Mouse (Mus musculus) CD4-positive, CD25-positive, alpha-beta regulatory T cell, adult 2 months (primary cell): ENCODE results near the gene Arhgap45.

ENCODE experiments used
- DNase-seq: peaks from one replicate; pipeline ENCODE4 v3.0.0-alpha.2; 2012; ENCODE audit warnings: low read depth, low spot score

Gene Arhgap45

DNA sequence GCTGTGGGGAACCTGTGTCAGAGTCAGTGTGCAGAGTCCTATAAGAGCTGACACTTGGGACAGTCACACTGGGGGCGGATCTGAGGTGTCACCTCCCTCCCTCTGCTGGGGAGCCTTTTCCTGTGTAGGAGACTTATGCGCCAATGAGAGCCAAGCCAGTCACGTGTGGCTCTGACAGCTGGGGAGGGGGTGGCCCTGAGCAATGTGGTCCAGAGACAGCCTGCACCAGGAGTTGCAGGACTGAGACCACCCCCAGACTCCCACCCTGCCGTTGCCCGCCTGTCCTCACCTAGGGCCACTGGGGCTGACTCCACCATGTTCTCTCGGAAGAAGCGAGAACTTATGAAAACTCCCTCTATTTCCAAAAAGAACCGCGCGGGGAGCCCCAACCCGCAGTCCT lies at the start of gene Arhgap45:
Gene Arhgap45, plus strand, starts transcription at position 143 of the 400 bp plus-strand sequence.
- peak; percentile 93 for DNase-seq

DNA sequence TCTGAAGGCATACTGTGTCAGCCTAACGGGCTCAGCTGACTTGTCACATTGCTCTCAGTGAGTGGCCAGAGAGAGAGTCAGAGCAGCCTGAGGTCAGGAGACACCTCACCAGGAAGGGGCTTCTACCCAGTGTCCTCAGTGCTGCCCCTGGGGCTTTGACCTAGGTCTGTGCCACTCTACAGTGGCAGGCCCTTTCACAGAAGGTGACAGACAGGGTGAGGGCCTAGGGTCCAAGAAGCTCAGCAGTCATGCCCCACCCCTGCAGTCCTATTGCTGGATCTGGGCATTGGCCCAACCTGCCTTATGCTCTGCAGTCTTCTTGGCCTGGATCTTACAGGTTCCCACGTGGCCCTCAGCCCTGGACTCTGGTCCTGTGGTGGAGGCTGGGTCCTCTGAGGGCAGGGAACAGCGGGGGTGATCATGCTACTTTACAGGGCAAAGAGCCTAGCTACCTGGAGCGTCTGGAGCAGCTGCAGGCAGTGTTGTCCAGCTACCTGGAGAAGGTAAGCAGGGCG lies 49.5 kb upstream of the Arhgap45 start:
- no peak for DNase-seq

DNA sequence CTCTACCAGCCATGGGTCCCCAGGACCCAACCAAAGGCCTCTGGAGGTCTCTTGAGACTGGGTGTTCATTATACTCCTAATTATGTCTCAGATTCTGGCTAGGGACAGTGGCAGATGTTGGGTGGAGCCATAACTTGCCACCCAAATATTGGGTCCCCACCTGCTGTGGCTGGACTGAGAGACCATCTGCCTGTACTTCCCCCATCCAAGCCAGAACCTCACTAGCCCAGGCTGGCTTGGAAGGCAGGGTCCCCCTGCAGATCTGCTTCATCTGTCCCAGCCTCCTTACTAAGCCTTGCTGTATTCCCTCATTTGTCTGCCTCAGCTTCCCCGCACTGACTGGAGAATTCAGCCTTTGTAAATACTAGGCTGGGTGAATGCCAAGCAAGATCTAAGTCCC lies 48.3 kb upstream of the Arhgap45 start:
- DNase-seq: no peak

DNA sequence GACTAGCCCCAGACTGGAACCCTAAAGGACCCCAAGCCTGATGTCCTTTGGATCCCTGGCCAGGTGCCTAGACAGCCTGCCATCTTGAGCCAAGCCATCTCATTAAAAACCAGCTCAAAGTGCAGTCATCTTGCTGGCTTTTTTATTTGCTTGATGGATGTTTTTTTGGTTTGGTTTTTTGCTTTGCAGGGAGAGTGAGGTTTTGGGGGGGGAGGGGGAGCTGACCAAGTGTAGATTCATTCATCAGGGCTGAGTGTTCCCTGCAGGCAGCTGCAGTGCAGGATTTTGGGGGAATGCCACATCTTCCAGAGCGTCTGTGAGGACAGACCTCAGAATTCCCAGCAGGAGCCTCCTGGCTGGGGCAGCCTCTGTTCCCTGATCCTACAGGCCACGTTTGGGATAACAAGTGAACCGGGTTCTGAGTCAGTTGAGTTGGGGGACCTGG lies 47.3 kb upstream of the Arhgap45 start:
- DNase-seq: no peak

DNA sequence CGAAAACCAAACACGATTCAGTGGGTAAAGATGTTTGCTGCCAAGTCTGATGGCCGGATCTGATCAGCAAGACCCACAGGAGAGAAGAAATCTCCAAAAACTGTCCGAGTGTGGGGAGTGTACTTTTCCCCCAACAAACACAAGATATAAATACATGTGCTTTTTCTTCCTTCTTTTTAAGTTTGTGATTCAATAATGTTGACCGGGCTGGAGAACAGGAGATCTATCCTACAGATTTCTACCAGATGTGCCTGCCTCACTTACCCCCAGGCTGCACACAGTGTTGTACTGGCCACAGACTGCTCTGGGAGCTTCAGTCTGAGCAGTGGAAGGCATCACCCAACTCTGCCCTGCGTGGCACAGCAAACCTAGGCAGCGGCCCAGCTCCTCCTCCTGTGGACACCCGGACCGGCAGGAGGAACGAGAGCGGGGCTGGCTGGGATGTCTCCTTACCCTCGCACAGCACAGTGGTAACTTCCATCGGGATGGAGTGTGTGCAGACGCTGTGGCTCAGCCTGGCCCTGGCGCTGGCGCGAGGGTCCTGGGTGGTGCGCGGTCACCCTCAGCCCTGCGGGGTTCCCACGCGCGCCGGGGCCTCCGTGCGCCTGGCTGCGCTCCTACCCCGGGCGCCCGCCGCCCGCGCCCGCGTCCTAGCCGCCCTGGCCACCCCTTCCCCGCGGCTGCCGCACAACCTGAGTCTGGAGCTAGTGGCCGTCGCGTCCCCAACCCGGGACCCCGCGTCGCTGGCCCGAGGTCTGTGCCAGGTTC lies 45.9 kb upstream of the Arhgap45 start, which contains the start of gene Grin3b:
Gene Grin3b, plus strand, starts transcription at position 301 of the 768 bp plus-strand sequence.
- no peak for DNase-seq

DNA sequence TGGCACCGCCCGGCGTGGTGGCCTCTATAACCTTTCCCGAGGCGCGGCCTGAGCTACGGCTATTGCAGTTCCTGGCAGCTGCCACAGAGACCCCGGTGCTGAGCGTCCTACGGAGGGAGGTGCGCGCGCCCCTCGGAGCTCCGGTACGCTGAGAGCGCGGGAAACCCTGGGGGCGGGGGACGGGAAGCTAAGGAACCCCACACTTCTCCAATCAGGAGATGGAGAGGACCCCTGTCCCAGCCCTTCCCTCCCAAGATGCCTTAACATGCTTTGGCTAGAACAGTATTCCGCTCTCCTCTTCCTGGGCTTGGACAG lies 45.3 kb upstream of the Arhgap45 start:
- no peak for DNase-seq

DNA sequence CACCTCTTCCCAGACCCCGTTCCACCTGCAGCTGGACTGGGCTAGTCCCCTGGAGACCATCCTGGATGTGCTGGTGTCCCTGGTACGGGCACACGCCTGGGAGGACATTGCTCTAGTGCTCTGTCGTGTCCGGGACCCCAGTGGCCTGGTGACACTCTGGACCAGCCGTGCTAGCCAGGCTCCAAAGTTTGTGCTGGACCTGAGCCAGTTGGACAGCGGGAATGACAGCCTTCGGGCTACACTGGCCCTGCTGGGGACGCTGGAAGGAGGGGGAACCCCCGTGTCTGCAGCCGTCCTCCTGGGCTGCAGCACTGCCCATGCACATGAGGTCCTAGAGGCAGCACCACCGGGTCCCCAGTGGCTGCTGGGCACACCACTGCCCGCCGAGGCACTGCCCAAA lies 43.6 kb upstream of the Arhgap45 start:
- no peak for DNase-seq

DNA sequence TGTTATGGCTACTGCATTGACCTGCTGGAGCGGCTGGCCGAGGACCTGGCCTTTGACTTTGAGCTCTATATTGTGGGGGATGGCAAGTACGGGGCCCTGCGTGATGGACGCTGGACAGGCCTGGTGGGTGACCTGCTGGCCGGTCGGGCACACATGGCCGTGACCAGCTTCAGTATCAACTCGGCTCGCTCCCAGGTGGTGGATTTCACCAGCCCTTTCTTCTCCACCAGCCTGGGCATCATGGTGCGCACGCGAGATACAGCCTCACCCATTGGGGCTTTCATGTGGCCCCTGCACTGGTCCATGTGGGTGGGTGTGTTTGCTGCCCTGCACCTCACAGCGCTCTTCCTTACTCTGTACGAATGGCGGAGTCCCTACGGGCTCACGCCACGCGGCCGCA lies 42.4 kb upstream of the Arhgap45 start:
- DNase-seq: no peak

DNA sequence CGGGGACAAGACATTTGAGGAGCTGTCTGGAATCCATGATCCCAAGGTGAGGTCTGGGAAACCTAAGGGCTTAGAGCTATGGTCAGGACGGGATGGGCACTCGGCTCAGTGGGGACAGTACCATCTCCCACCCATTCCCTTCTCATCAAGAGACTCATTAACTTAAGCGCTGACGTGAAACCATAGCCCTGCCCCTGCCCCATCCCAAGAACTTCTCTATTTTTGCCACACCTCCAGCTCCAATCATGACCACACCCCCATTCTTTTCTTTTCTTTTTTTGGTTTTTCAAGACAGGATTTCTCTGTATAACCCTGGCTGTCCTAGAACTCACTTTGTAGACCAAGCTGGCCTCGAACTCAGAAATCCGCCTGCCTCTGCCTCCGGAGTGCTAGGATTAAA lies 41.8 kb upstream of the Arhgap45 start:
- DNase-seq: no peak

DNA sequence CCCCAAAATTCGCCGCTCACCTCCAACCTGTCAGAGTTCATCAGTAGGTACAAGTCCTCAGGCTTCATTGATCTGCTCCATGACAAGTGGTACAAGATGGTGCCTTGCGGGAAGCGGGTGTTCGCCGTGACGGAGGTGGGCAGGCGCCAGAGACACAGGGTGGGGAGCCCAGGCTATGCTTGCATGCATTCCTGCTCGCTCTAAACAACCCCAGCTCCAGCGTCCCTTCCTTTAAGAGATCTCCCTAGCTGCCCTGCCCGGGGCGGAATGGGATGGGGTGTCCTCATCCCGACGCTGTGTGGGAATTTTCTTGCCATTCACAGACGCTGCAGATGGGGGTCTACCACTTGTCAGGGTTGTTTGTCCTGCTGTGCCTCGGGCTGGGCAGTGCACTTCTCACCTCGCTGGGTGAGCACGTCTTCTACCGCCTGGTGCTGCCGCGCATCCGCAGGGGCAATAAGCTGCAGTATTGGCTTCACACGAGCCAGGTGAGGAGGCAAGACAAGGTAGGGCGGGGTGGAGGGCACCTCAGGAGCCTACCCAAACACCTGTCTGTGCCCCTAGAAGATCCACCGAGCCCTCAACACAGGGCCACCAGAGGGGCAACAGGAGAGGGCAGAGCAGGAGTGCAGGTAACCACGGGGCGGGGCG lies 40.3 kb upstream of the Arhgap45 start:
- no peak for DNase-seq

DNA sequence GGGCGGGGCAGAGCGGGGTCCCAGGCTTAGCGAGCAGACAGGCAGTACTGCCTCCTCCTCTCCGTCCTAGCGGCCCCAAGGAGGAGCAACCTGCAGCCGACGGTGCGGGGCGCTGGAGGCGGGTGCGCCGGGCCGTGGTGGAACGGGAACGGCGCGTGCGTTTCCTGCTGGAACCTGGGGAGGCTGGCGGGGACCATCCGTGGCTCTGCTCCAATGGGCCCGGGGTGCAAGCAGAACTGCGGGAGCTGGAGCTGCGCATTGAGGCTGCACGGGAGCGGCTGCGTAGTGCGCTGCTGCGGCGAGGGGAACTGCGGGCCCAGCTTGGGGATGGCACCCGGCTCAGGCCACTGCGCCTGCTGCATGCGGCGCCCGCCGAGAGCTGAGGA lies 39.7 kb upstream of the Arhgap45 start:
- DNase-seq: no peak

DNA sequence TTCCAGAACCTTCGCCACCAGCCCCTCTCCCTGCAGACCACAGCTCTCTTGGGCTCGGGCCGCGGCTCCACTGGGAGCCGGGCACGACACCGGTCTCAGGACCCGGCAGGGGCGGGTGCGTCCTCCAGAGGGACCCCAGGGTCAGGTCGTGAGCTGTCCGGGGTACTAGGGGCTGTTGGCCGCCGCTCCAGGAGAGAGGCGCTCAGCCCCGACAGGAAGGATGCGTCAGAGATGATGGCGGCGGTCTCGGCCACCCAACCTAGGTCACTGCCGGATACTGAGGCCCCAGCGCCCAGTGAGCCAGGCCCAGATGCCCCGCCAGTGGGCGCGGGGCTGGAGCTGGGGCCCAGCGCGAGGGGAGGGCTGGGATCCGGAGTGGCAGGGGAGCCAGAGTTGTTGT lies 39.1 kb upstream of the Arhgap45 start:
- no peak for DNase-seq

DNA sequence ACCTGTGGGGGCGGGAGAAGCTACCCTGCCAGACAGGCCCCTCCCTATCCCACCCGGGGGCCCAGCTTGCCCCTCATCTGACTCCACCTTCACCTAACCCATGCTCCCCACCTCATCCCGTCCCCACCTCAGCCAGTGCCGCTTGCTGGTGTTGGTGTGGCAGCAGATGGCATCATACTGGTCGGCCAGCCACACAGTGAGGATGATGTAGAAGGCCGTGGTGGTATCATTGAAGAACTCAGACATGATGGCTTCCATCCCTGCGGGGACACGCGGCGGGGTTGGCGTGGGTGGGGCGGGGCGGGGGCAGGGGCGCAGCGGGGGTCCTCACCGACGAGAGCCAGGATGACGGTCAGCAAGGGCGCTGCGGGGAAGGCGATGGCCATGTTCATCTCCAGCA lies 38.4 kb upstream of the Arhgap45 start:
- DNase-seq: no peak

DNA sequence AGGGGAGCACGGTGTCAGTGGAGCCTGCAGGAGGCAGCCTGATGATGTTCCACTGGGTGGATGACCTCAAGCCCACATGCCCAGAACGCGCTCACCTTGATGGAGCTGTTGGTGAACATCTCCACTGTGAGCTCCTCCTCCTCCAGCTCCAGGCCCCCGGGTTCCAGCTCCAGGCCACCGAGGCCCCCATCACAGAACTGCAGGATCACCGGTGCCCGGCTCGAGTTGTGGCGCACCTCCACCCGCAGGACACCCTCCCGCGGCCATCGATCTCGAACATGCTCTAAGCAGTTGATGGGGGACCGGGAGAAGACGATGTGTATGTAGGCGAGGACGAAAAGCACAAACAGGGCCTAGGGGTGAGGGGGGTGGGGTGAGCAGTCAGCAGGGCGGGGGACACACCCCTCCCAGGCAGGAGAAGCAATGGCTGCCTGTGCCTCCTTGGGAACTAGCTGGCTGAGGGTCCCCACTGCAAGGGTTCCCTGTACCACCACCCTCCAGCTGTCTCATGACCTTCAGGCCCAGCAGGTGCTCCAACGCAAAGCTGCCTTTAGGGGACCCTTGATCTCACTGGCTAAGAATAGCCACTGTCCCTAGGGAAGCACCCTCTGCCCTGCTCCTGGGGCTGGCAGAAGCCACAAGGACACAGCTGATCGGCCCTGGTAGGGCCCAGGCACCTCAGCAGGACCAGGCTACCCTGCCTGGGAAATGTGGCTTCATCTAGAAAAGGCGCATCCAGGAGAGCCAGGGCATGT lies 36.9 kb upstream of the Arhgap45 start:
- DNase-seq: no peak

DNA sequence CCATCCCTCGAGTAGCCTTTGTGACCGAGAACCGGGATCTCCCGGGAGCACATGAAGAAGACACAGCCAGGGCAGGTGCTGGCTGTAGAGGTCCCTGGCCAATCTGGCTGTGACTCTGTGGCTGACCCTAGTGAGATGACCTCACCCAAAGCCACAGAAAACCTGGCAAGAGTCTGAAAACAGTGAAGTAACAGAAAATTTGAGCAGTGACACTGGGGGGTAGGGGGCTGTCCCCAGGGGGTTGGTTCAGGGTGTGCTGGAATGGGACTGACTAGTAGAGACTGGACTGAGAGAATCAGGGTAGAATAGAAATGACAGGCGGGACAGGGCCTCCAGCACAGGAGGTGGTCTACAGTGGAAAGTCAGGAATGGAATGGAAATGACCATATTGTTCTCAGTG lies 33.2 kb upstream of the Arhgap45 start:
- peak; percentile 29 for DNase-seq

DNA sequence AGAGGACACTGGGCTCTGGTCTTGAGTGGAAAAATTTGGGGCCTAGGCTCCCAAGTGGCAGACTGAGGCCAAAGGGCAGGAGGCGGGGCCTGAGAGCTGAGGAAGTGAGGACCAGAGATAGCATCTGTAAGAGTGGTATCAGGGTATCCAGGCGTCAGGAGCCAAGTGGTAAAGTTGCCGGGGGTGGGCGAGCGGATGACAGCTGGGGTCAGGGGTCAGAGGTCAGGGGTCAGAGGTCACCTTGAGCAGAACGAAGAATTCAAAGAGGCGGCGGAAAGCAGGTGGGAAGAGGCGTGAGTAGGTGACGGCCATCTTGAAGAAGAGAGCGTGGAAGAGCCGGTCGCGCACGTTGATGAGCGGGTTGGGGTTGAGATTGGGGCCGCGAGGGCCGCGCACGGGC lies 32.8 kb upstream of the Arhgap45 start:
- DNase-seq: peak; percentile 85

DNA sequence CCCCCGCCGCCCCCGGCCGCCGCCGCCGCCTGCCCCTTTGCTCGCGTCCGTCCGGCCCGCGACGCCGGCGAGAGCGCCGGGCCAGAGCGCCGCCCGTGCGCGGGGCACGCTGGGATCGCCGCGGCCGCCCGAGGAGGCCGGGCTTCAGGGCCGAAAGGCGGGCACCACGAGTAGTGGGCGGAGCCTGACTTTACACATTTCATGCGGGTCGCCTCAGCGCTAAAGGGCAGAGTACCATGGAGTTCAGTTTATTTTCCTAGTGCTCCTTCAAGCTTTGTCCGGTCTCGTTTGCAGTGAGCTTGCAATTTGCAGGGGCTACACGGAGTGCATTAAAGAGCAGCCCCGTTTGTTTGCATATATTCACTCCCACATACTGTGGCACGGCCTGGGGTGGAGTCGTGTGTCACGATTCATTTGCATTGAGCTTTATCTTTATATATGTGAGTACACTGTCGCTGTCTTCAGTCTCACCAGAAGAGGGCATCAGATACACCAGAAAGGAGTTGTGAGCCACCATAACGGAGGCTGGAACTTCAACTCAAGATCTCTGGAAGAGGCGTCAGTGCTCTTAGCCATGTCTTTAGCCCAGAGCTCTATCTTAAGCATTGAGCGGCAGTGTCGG lies 32.1 kb upstream of the Arhgap45 start, which contains the start of gene Tmem259:
Gene Tmem259, minus strand, starts transcription at position 136 of the 622 bp plus-strand sequence.
- peak; percentile 92 for DNase-seq

DNA sequence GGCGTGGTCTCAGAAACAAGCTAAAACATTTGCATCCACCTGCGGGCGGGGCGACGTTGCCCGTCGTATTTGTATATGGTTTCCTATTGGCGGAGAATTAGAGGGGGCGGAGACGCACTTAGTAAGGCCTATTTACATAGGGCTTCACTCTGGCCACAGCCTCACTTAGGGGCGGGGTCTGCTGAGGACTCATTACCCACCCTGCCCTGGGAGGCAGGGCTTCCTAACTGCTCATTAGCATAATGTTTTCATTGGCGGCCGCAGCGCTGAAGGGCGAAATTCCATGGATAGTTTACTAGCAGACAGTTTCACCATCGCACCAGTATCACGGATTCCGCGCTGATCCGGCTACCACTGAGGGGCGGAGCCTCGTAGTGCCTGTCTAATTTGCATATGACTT lies 31.6 kb upstream of the Arhgap45 start:
- peak; percentile 98 for DNase-seq

DNA sequence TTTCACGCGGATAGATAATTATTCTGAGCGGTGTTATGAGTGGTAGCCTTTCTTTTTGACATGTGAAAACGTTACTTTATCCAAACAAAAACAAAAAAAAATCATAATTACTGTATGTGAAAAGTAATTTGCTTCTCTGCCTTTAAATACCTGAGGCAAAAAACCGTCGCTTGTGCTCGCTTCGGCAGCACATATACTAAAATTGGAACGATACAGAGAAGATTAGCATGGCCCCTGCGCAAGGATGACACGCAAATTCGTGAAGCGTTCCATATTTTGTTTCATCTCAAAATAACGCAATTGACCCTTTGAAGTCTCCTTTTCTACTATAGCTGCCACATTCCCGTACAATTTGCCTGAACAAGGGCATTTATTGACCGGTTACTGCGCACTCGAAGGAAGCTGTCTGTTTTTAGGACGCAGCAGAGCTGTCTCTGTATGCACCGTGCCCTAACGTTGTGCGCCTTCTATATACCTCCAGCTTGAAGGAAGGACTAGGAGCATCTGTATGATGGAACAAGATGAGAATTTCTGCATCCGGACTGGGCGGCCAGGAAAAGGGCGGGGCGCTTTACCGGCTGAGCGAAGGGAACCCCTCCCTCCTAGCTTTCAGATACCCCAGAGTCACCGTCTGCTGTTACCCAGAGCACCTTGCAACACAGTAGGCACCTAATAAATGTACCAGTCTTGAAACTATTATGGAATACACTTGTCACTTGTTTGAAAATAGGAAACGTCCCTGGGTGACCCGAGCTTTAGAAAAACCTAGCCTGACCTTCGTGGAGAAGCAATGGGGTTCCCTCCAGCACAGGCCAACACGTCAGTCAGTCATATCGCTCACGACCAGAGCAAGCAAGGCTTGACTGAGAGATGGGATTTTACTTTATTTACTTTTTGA lies 30.9 kb upstream of the Arhgap45 start:
- peak; percentile 86 for DNase-seq

DNA sequence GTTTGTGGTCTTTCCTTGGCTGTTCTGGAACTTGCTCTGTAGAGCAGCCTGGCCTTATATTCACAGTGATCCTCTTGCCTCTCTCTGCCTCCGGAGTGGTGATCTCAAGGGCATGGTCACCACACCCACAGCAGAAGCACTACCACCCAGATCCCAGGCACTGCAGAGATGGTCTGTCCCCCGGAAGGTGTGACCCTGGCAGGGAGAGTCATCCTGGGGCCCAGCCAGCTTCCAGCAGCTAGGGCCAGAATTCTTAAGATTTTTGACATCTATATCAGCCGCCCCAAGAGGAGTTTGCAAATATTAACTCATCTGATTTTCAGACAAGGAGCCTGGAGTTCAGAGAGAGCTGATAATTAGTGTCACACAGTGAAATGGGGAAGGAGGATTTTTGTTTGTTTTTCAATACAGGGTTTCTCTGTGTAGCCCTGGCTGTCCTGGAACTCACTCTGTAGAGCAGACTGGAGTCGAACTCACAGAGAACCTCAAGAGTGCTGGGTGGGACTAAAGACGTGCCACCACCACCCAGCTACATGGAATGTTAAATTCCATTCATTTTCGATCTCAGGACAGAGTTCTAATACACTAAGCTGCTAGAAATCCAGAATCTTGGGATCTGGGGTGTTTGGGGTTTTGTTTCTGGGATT lies 30.1 kb upstream of the Arhgap45 start:
- no peak for DNase-seq
